Mouse (Mus musculus) forebrain, embryonic 11.5 days (tissue): ENCODE measurements around the gene Adamts18. TPM values are rescaled to one million over a fixed set of nuclear protein-coding genes. Genes with fewer than 3 reads are reported as not detected.

Source experiments
- ATAC-seq: fragments of 200-750 bp; cut with Nextera tagmentation; replicated peaks from 2 replicates; pipeline ENCODE4 v1.8.0; 2017; ENCODE audit warnings: moderate TSS enrichment; ENCODE audit not compliant: low FRiP score
- DNase-seq: peaks from one replicate; pipeline ENCODE4 v3.0.0-alpha.2; 2017; ENCODE audit warnings: low spot score
- H3K27ac ChIP-seq: fragments of 300-500 bp; sonication (generic); 2 replicates; pipeline ENCODE4 v1.5.1; 2014; ENCODE audit warnings: low read depth, low read length
- H3K27me3 ChIP-seq: fragments of 300-500 bp; sonication (generic); 2 replicates; pipeline ENCODE4 v1.6.1; 2014; ENCODE audit warnings: mild to moderate bottlenecking, low read length, mixed read lengths; ENCODE audit not compliant: control insufficient read depth, insufficient read depth
- H3K36me3 ChIP-seq: fragments of 300-500 bp; sonication (generic); 2 replicates; pipeline ENCODE4 v1.6.1; 2014; ENCODE audit warnings: mild to moderate bottlenecking, low read length, moderate library complexity, mixed read lengths; ENCODE audit not compliant: control insufficient read depth, insufficient read depth
- H3K4me1 ChIP-seq: fragments of 300-500 bp; sonication (generic); replicated peaks from 2 replicates; pipeline ENCODE4 v1.6.1; 2014; ENCODE audit warnings: low read length, mixed read lengths; ENCODE audit not compliant: control insufficient read depth, insufficient read depth
- H3K4me2 ChIP-seq: fragments of 300-500 bp; sonication (generic); 2 replicates; pipeline ENCODE4 v1.6.1; 2014; ENCODE audit warnings: low read depth, mild to moderate bottlenecking, low read length, moderate library complexity, mixed read lengths; ENCODE audit not compliant: severe bottlenecking
- H3K4me3 ChIP-seq: fragments of 300-500 bp; sonication (generic); 2 replicates; pipeline ENCODE4 v1.5.1; 2014; ENCODE audit warnings: low read depth, low read length
- H3K9ac ChIP-seq: fragments of 300-500 bp; sonication (generic); 2 replicates; pipeline ENCODE4 v1.6.1; 2014; ENCODE audit warnings: low read length
- H3K9me3 ChIP-seq: fragments of 300-500 bp; sonication (generic); 2 replicates; pipeline ENCODE4 v1.6.1; 2016; ENCODE audit warnings: low read length, mixed read lengths; ENCODE audit not compliant: control insufficient read depth
- WGBS: fragments of 180-500 bp; shearing (Covaris S2); extraction: QIAGEN DNeasy Blood & Tissue Kit; methylation state at CpG from one replicate; pipeline ENCODE4 v1.1.7; 2014; 5-methylcytosine and 5-hydroxymethylcytosine counted together
- polyA plus RNA-seq: library from polyadenylated mRNA; unstranded; fragments of >200 nt; fragmentation: Nextera tagmentation; extraction: Ambion mirVana; gene quantifications from 2 replicates; pipeline ENCODE4 v1.2.1, GENCODE M21; 2014

Gene Adamts18
- polyA plus RNA-seq, 1 experiment from 2014 or later, result 4.8 TPM

- ATAC-seq, result no peak
- no peak for DNase-seq
- no peak overlapping the region for H3K27ac ChIP-seq
- WGBS, result 91% methylated on average over 5 of the region's 5 CpGs
- H3K36me3 ChIP-seq, result no peaks in the 10 kb centered on the region
- H3K9ac ChIP-seq, result no peak overlapping the region
- H3K4me2 ChIP-seq, result no peak overlapping the region
- no peaks in the 10 kb centered on the region for H3K4me1 ChIP-seq
- no peak overlapping the region for H3K4me3 ChIP-seq
- H3K9me3 ChIP-seq, result no peaks in the 10 kb centered on the region
- H3K27me3 ChIP-seq, result no peaks in the 10 kb centered on the region
These were observed 192.4 kb downstream of the Adamts18 start for GRCm38 (mm10) chr8:113656154-113656553.

- no peak for ATAC-seq
- Histone ChIP-seq H3K27ac (no peak overlapping the region), H3K27me3 (no peaks in the 10 kb centered on the region), H3K36me3 (no peaks in the 10 kb centered on the region), H3K9ac (no peak overlapping the region), H3K4me2 (no peak overlapping the region), H3K4me3 (no peak overlapping the region), H3K4me1 (no peaks in the 10 kb centered on the region), H3K9me3 (no peaks in the 10 kb centered on the region)
- WGBS, result 73% methylated on average over 4 of the region's 4 CpGs
- DNase-seq, result peak; percentile 19
These were observed 195.4 kb downstream of the Adamts18 start for GRCm38 (mm10) chr8:113653151-113653550.

DNA sequence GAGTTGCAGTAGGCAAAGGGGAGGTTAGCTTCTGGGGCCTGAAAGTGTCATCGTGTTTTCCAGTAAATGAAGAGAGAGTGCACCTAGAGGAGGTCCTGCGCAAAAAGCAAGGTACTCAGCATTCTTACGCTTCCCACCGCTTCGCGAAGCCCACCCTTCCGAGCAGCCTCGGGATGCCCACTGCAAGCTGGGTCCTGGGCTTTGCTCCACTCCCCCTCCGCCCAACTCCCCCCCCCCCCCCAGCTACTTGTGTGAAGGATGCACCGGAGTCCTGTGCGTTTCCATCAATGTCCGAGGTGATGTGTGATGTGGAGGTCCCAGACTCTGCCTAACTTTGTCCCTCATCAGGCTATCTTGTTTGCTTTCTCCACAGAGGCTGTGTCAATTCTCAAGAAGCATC is 196.1 kb downstream of the Adamts18 start:
- Histone ChIP-seq H3K4me2 (no peak overlapping the region), H3K9ac (no peak overlapping the region), H3K36me3 (no peaks in the 10 kb centered on the region), H3K9me3 (no peaks in the 10 kb centered on the region), H3K4me1 (no peaks in the 10 kb centered on the region), H3K4me3 (no peak overlapping the region), H3K27ac (no peak overlapping the region), H3K27me3 (no peaks in the 10 kb centered on the region)
- WGBS, result 89% methylated on average over 12 of the region's 12 CpGs
- peak; percentile 44 for DNase-seq
- ATAC-seq, result no peak

Other genes with a start within 250 kb of the Adamts18 start
- gene Mon1b, start 213.2 kb downstream of the Adamts18 start, polyA plus RNA-seq, result 14.3 and 14.4 TPM in 2 replicates
- gene Syce1l, start 205.5 kb downstream of the Adamts18 start, polyA plus RNA-seq, result not detected in 2 replicates